Mouse (Mus musculus) right cerebral cortex, postnatal 10 days (tissue): ENCODE measurements around the gene Atf6.

Source experiments
- DNase-seq, 2 experiments: peaks; one replicate each; pipeline ENCODE4 v3.0.0; 2021; ENCODE audit warnings: low spot score in 2 of 2

The Atf6 gene

GRCm38 (mm10) chr1:170845448-170846307 is 21.9 kb downstream of the Atf6 start:
- no peak for DNase-seq

- no peak for DNase-seq
Measured at GRCm38 (mm10) chr1:170844380-170844779, 23.2 kb downstream of the Atf6 start.

DNA sequence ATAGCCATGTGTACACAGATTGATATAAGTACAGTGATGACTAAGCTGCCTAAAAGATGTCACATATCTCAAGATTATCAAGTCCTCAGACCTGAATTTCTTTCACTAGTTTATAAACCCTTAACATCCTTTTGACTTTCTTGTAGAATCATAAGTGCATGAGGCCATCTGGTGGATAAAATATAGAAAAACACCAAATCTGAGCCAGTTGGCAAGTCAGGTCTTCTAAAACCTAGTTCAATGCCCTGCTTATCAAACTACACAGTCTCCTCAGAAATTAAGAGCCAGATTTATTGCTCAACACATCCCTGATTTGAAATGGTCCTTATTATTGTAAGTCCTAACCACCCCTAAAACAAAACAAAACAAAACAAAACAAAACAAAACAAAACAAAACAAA is 27.9 kb downstream of the Atf6 start:
- no peak for DNase-seq

- DNase-seq: no peak
Measured at GRCm38 (mm10) chr1:170834756-170835155, 32.8 kb downstream of the Atf6 start.

DNA sequence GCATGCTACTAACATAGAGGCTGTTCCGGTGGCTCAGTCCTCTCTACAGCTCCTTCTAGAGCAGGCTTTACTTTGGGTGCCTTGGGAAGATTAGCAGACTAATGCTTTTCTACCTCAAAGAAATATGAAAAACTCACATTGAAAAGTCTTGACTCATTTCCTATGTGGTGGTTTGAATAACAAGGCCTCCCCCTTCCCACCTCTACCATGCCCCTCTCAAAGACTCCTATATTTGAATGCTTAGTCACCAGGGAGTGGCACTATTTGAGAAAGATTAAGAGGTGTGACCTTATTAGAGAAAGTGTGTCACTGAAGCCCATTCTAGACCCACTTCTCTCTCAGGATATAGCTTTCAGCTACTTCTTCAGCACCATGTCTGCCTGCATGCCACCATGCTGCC is 37.8 kb downstream of the Atf6 start:
- DNase-seq: no peak

DNA sequence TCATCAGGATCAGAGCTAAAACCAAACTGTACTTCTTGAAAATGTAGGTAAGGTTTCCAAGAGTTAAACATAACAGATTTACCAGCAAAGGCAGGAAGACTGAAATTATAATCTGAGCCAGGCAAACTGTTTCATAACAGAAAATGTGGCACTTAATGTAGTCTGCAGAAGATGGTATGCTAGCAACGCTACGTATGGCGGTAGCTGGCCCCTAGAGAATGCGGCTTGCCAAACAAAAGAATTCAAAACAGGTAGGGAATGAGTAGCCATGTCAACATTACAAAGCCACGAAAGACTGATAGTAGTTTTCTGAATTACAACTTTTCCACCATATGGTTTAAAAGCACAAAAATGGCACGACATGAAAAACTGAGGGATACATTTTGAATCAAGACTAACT is 38.2 kb downstream of the Atf6 start:
- DNase-seq: no peak

DNA sequence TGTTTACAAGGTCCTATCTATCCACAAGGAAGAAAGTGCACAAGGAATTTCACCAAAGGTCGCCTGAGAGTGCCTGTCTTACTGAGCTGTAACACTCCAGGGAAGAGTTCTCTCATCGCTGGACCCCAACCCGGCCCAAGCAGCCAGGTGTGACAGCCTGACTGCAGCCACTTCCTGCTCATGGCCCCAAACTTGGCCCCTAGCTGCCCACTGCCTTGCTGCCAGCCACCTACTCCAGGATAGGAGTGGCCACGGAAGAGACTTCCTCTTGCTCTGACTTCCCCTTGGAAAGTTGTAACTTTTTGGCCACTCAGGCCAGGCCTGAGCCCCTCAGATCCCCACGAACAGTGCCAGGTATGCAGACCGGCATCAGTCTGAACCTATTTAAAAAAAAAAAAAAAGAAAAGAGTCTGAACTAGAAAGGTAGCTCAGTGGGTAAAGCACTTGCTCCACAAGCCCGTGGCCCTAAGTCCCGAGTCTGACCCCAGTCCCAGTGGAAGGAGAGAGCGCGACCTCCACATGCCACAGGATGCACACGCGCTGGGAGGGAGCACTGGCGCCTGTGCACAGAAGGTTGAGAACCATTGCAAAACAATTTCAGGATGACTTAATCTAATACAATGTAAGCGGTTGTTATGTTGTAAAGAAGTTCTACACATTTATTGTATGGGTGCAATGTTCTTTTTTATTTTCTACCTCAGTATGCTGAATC is 47.3 kb downstream of the Atf6 start:
- no peak for DNase-seq

DNA sequence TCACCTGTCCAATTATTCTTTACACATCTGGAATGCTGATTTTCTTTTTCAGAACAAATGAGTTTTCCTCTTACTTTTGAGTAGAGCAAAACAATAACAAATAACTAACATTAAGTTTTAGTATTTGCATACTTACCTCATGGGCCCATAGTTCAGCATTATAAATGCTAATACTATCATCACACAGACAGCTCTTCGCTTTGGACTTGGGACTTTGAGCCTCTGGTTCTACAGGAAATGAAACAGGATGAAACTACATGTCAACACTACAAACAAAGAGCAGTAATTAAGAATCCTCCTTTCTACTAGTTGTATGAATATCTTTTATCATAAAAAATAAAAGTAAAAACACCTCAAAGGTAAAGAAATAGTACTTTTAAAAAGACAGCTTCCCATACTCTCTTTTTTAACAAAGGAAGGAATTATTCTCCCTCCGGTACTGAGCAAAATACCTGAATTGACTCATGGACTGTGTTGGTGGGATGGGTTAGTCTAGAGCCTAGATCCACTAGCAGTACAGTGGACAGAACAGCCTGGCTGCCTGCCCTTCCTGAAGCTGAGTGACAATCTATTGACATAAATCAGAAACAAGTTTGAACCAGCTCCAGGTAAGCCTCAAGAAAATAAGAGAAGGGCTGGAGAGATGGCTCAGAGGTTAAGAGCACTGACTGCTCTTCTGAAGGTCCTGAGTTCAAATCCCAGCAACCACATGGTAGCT is 52.1 kb downstream of the Atf6 start:
- no peak for DNase-seq

- DNase-seq: no peak
Measured at GRCm38 (mm10) chr1:170812822-170813221, 54.7 kb downstream of the Atf6 start.

- DNase-seq: no peak
Measured at GRCm38 (mm10) chr1:170807600-170808270, 59.8 kb downstream of the Atf6 start.

DNA sequence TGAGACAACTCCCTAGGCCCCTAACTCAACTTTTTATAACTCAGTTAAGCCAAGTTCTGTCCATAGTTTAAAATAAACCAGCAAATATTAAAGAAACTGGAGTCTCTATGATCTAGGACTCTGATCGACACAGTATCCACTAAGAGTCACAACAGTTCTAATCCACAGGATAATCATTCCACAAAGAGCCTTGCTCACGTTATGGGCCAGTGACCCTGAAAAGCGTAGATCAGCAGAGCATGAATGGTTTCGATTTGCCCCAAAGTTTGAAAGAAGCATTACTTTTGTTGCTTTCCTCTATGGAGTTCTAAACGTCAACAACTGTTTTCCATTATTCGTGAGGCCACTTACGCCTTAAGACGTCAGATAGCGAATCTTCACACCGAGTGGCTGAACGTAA is 62.9 kb downstream of the Atf6 start:
- DNase-seq: no peak

- DNase-seq: no peak
Measured at GRCm38 (mm10) chr1:170802669-170803068, 64.9 kb downstream of the Atf6 start.

DNA sequence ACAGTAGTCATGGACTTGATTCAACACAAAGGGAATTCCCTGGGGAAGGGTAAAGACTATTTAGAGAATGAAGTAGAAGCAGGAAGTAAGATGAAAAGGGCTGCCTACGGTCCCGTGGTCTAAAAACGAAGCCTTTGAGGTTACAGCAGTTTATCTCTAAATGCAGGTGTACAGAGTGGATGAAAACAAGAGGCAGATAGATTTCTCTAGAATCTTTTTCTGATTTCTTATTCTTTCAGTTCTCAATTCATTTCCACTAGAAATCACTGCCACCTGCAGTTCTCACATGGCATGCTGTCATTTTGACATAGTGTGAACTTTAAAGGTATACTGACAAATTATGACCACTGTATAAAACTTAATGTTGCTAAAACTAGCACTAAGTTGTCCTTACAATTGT is 66.9 kb downstream of the Atf6 start:
- no peak for DNase-seq

- no peak for DNase-seq
Measured at GRCm38 (mm10) chr1:170795741-170796347, 71.7 kb downstream of the Atf6 start.

- DNase-seq: no peak
Measured at GRCm38 (mm10) chr1:170791542-170791941, 76.0 kb downstream of the Atf6 start.

GRCm38 (mm10) chr1:170791001-170791400 is 76.6 kb downstream of the Atf6 start:
- DNase-seq: no peak

DNA sequence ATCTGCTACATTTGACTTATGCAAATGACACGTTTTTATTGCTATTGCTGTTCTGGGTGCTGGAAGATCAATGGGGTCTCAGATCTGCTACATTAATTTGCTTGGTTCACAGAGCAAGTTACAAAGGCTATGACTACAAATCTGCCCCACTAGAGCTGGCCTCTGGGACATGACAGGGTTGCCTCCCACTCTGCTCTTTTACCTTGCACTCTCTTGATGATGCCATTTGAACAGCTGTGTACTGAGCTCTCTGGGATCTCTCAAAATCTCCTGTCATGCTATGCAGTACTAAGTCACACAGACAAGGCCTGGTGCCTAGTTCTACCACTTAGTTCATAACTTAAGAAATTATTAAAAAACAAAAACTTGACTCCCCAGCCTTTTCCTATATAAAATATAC is 79.9 kb downstream of the Atf6 start:
- DNase-seq: no peak

DNA sequence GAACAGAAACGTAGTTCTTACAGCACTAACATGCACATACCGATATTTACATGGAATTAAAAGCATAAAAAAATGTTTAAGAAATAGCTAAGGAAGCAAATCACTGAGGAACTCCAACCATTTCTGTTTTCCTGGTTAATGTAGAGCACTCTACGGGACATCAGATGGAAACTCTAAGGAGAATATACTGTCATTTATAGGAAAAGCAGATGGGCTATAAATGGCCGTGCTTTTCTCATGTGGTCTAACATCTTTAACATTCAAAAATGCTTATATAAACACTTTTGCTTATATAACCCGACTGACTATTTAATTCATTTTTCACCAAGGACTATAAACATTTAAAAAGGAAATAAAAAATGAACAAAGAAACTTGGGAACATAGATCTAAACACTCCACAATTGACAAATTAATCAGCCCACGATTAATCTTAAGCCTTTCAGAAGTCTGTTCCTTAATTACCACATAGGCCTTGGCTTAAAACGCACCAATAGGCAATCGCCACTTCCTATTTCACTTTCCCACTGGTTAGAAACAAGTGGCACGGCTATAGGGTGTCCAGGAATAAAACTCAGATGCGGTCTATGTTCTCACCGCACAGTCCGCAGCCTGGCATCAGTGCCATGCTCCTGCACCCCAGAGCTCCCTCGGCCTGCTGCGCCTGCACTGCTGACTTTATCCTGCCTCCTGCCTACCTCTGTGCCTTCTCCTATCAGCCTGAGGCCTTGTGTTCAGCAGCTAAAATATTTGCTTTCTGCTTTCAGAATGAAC is 80.8 kb downstream of the Atf6 start:
- DNase-seq: no peak

DNA sequence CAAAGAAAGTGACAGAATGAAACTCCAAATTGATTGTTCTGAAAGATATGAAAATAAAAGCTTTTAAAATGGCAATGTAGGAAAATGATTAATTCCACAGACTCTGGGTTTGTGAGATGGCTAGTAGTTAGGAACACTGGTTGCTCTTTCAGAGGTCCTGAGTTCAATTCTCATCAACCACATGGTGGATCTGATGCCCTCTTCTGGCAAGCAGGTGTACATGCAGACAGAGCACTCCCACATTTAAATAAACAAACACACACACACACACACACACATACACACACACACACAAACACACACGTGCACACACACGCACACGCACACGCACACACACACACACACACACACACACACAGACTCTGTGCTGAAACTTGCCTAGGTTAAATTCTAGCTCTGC is 89.9 kb downstream of the Atf6 start:
- no peak for DNase-seq

- no peak for DNase-seq
Measured at GRCm38 (mm10) chr1:170774431-170774830, 93.1 kb downstream of the Atf6 start.

DNA sequence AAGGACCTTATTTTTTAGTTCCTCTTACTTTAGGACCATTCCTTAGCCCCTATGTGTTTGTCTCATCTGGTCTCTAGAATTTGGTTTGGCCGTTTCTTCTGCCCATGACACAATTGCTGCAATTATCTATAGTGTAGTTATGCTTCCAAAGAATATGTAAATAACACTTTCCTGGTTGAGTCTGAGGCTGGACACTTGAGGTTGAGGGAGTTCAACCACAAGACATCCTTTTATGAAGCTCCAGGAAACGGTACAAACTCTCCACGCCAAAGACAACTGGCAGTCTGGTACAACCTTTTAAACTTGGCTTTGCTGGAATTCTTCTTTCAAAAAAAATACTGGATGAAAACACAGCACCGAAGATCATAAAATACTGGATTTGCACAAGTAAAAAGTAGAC is 94.1 kb downstream of the Atf6 start:
- no peak for DNase-seq
